Mouse (Mus musculus): ENCODE measurements around the gene Zer1.

GRCm38 (mm10) chr2:30147466-30147865 is 23.1 kb upstream of the Zer1 start:
- TF ChIP-seq GATA1 (IDR thresholded peaks at IDR 0.05; ENCODE audit: low read length): no peak
- no peak for TF ChIP-seq TAL1 (IDR thresholded peaks at IDR 0.05; ENCODE audit: low read length)

Data from erythroblast, embryonic 14.5 days (primary cell).